Mouse (Mus musculus): ENCODE measurements around the gene Zdhhc19.
A peak's percentile ranks its signal among the peaks of the same experiment; 100 is the strongest.

The Zdhhc19 gene

GRCm38 (mm10) chr16:32503633-32504032 is 7.6 kb downstream of the Zdhhc19 start:
- H3K27me3 ChIP-seq (ENCODE audit: control insufficient read depth, insufficient read depth, low read length, poor library complexity, severe bottlenecking), result no peaks in the 10 kb centered on the region
- H3K36me3 ChIP-seq (ENCODE audit: control insufficient read depth, insufficient read depth, low read length, poor library complexity, severe bottlenecking), result no peaks in the 10 kb centered on the region
- DNase-seq (ENCODE audit: low read depth, low spot score), result no peak

- H3K36me3 ChIP-seq (ENCODE audit: control insufficient read depth, insufficient read depth, low read length, poor library complexity, severe bottlenecking), result no peaks in the 10 kb centered on the region
- no peak for DNase-seq (ENCODE audit: low read depth, low spot score)
- H3K27me3 ChIP-seq (ENCODE audit: control insufficient read depth, insufficient read depth, low read length, poor library complexity, severe bottlenecking), result no peaks in the 10 kb centered on the region
Measured at GRCm38 (mm10) chr16:32506298-32506697, 10.2 kb downstream of the Zdhhc19 start.

DNA sequence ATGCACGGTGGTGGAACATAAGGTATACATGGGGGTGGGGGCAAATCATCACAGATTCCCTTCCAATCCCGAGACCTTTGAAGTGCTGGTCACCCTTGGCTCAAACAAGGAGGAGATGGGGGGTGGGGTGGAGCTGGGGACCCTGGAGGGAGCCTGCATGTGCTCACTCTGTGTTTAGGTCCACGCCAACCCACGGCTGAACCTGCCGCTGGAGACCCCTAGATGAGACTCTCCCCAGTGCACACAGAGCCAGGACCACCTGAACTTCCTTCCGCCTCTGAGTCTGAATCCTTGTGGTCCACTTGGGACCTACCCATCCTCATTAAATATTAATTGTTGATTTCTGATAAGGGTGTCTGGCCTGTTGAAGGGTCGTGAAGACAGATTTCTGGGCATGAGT is 10.8 kb downstream of the Zdhhc19 start:
- DNase-seq (ENCODE audit: low read depth, low spot score), result no peak
- no peaks in the 10 kb centered on the region for H3K36me3 ChIP-seq (ENCODE audit: control insufficient read depth, insufficient read depth, low read length, poor library complexity, severe bottlenecking)
- H3K27me3 ChIP-seq (ENCODE audit: control insufficient read depth, insufficient read depth, low read length, poor library complexity, severe bottlenecking), result no peaks in the 10 kb centered on the region

GRCm38 (mm10) chr16:32507407-32507806 is 11.3 kb downstream of the Zdhhc19 start:
- H3K36me3 ChIP-seq (ENCODE audit: control insufficient read depth, insufficient read depth, low read length, poor library complexity, severe bottlenecking), result no peaks in the 10 kb centered on the region
- H3K27me3 ChIP-seq (ENCODE audit: control insufficient read depth, insufficient read depth, low read length, poor library complexity, severe bottlenecking), result no peaks in the 10 kb centered on the region
- DNase-seq (ENCODE audit: low read depth, low spot score), result peak; percentile 80

GRCm38 (mm10) chr16:32508035-32508434 is 12.0 kb downstream of the Zdhhc19 start:
- no peaks in the 10 kb centered on the region for H3K27me3 ChIP-seq (ENCODE audit: control insufficient read depth, insufficient read depth, low read length, poor library complexity, severe bottlenecking)
- H3K36me3 ChIP-seq (ENCODE audit: control insufficient read depth, insufficient read depth, low read length, poor library complexity, severe bottlenecking), result no peaks in the 10 kb centered on the region
- no peak for DNase-seq (ENCODE audit: low read depth, low spot score)

DNA sequence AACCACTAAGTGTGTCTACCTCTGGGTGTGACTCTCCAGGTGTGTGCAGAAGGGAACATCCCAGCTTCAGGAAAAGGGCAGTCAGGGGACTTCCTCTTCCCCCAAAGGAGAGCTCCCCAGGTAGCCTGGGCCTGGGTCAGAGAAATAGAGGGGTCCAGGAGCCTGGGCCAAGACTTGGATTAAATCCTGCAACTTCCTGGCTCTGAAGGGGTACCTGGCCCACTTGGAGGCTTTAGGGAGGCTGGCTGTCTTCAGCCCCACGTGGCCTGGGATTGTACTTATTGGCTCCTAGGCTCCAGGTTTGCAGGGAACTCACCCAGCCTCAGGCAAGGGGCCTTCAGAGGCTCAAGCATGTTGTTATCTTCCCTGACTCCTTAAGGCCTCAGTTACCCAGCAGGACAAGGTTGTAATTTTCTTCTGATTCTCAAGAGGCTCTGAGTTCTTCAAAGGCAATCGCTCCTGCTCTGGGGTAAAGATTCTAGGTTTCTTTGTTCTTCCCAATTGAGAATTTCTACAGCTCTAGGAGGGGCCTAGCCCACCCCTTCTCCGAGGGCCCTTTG is 12.5 kb downstream of the Zdhhc19 start:
- DNase-seq (ENCODE audit: low read depth, low spot score), result no peak
- Histone ChIP-seq H3K27me3 (ENCODE audit: control insufficient read depth, insufficient read depth, low read length, poor library complexity, severe bottlenecking) (no peaks in the 10 kb centered on the region), H3K36me3 (ENCODE audit: control insufficient read depth, insufficient read depth, low read length, poor library complexity, severe bottlenecking) (no peaks in the 10 kb centered on the region)

DNA sequence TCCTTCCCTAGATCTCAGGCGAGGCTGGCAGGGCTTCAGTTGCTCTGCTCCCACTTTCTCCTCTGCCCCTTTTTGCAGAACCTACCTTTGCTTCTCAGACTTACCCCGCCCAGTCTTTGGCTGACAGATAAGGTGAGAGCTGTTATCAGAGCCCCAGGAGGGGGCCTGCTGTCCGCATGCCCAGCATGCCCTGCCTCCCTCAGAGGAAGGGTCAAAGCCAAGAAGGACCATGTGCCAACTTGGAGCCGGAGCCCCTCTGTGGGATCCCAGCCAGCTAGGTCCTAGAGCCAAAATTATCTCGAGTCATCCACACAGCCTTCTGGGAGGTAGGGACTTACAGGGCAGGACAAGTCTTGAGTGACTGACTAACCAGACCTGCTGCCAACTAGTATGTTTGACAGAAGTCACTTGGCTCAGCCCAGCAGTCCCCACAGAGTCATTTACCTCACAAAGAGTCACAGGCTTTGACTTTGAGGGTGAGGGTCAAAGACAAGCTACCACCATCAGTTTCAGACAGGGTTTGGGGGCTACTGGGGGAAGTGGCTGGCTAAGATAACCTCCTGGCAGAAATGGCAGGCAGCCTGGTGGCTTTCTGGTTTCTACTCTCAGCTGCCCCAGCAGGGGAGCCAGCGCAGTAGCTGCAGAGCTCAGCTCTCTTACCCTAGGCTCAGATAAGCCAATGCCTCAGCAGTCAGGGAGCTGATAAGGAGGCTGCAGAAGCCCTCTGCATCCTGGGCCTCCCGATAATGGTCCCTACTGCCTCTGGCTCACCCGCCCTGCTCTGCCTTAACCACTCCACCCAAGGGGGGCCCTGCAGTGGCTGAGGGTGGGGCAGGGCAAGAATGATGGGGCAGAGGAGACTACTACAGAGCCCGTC is 13.2 kb downstream of the Zdhhc19 start:
- DNase-seq (ENCODE audit: low read depth, low spot score), result no peak
- Histone ChIP-seq H3K36me3 (ENCODE audit: control insufficient read depth, insufficient read depth, low read length, poor library complexity, severe bottlenecking) (no peaks in the 10 kb centered on the region), H3K27me3 (ENCODE audit: control insufficient read depth, insufficient read depth, low read length, poor library complexity, severe bottlenecking) (no peaks in the 10 kb centered on the region)

DNA sequence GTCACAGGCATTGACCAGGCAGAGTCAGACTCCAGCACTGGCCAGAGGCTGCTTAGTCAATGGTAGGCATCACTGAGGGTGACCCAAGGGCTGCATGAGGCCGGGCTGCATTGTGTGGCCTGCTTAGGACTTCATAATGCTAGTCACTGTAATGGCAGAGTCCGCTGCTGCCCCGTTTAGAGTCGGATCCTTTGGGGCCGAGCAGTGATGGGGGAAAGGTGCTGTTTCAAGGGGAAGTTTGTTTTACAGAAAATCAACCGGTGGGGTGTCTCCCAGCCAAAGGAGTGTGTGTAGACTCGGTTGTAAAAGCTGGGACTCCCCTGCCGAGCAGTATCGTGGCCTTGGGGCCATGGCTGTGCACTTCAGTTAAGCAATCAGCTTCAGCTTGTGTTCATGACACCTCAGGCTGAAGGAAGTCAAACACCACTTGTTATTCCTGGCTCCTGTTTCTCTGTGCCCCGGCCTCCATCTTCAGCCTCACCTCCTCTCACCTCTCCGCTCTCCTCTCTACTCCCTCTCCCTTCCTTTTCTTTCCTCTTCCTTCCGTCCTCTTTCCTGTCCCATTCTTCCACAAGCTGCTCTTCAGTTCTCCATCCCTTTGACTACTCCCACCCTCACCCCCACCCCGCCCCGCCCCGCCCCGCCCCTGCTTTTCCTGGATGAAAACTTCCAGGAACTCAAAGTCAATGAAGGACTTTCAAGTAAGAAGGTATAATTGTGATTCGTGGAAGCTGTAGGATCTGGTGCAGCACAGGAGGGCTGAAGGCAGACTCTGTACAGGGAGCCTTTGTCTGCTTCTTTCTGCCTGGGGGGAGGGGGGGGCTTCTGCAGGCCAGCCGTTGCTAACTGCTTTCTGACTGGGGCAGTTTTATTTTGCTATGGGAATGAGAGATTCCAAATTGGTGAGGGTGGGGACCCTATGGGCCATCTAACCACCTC is 14.6 kb downstream of the Zdhhc19 start:
- no peaks in the 10 kb centered on the region for H3K36me3 ChIP-seq (ENCODE audit: control insufficient read depth, insufficient read depth, low read length, poor library complexity, severe bottlenecking)
- no peak for DNase-seq (ENCODE audit: low read depth, low spot score)
- H3K27me3 ChIP-seq (ENCODE audit: control insufficient read depth, insufficient read depth, low read length, poor library complexity, severe bottlenecking), result no peaks in the 10 kb centered on the region

DNA sequence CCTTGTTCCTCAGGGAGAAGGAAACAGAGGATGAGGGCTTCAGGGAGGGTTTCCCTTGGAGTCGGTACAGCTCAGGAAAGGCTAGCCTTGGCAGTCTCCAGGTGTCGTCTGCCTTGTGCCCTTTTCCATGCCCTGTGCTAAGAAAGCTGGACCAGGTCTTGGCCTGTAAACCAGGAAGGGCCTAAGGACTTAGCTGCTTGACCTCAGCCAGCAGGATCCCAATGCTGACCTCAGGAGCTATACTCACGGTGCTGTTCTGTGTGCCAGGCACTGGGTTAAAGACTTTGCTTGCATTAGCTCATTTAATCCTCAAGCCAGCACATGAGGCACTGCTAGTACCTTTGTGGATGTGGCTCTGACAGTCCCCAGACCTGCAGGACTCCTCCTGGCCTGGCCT is 15.3 kb downstream of the Zdhhc19 start:
- Histone ChIP-seq H3K27me3 (ENCODE audit: control insufficient read depth, insufficient read depth, low read length, poor library complexity, severe bottlenecking) (no peaks in the 10 kb centered on the region), H3K36me3 (ENCODE audit: control insufficient read depth, insufficient read depth, low read length, poor library complexity, severe bottlenecking) (no peaks in the 10 kb centered on the region)
- DNase-seq (ENCODE audit: low read depth, low spot score), result no peak

GRCm38 (mm10) chr16:32511827-32512490 is 15.9 kb downstream of the Zdhhc19 start:
- Histone ChIP-seq H3K27me3 (ENCODE audit: control insufficient read depth, insufficient read depth, low read length, poor library complexity, severe bottlenecking) (no peaks in the 10 kb centered on the region), H3K36me3 (ENCODE audit: control insufficient read depth, insufficient read depth, low read length, poor library complexity, severe bottlenecking) (no peaks in the 10 kb centered on the region)
- DNase-seq (ENCODE audit: low read depth, low spot score), result no peak

GRCm38 (mm10) chr16:32512921-32513320 is 16.9 kb downstream of the Zdhhc19 start:
- DNase-seq (ENCODE audit: low read depth, low spot score), result no peak
- Histone ChIP-seq H3K27me3 (ENCODE audit: control insufficient read depth, insufficient read depth, low read length, poor library complexity, severe bottlenecking) (no peaks in the 10 kb centered on the region), H3K36me3 (ENCODE audit: control insufficient read depth, insufficient read depth, low read length, poor library complexity, severe bottlenecking) (no peaks in the 10 kb centered on the region)

DNA sequence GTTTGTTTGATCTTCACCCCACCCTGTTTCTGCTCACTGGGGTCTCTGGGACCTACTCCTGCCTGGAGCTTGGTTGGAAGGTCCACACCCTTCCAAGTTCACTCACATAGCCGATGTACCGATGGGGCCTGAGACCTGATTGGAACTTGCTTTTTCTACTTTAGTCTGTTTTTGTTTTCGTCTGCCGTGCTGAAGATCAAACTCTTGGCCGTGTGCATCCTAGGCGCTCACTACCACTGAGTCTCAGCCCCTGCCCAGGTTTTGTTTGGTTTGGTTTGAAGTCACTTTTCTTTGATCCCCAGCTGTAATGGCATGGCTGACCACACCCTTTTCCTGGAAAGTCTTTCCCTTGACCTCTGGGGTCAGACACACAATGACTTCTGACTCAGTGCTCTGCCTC is 17.3 kb downstream of the Zdhhc19 start:
- no peak for DNase-seq (ENCODE audit: low read depth, low spot score)
- H3K27me3 ChIP-seq (ENCODE audit: control insufficient read depth, insufficient read depth, low read length, poor library complexity, severe bottlenecking), result no peaks in the 10 kb centered on the region
- no peaks in the 10 kb centered on the region for H3K36me3 ChIP-seq (ENCODE audit: control insufficient read depth, insufficient read depth, low read length, poor library complexity, severe bottlenecking)

- Histone ChIP-seq H3K27me3 (ENCODE audit: control insufficient read depth, insufficient read depth, low read length, poor library complexity, severe bottlenecking) (no peaks in the 10 kb centered on the region), H3K36me3 (ENCODE audit: control insufficient read depth, insufficient read depth, low read length, poor library complexity, severe bottlenecking) (no peaks in the 10 kb centered on the region)
- DNase-seq (ENCODE audit: low read depth, low spot score), result no peak
Measured at GRCm38 (mm10) chr16:32513948-32514347, 17.9 kb downstream of the Zdhhc19 start.

Measured in splenic B cell, adult 2 months (primary cell).